Mouse (Mus musculus): ENCODE results near the gene Adamtsl4. TPM values are rescaled to one million over a fixed set of nuclear protein-coding genes. Genes with fewer than 3 reads are reported as not detected.

The Adamtsl4 gene
- polyA plus RNA-seq, 1 experiment: 7.9 TPM

- DNase-seq (ENCODE audit: low read depth in 1 of 2, low spot score in 2 of 2): no peak
- H3K4me3 ChIP-seq (ENCODE audit: extremely low read depth, insufficient read depth, insufficient read length): no peak overlapping the region
- no peak overlapping the region for H3K27ac ChIP-seq (ENCODE audit: insufficient read depth, low read length)
- TF ChIP-seq CTCF (IDR thresholded peaks at IDR 0.05; ENCODE audit: extremely low read depth, insufficient read depth, insufficient read length, insufficient replicate concordance) (no peak), POLR2A (IDR thresholded peaks at IDR 0.05; ENCODE audit: low read depth, low read length) (no peak)
- WGBS: 81% methylated on average over 10 of the region's 10 CpGs
- H3K4me1 ChIP-seq (ENCODE audit: control insufficient read depth, insufficient read depth, insufficient read length): no peaks in the 10 kb centered on the region; the same call in 1 of the 2 replicates
- no peaks in the 10 kb centered on the region for H3K36me3 ChIP-seq (ENCODE audit: control insufficient read depth, insufficient read depth, low read length)
- no peaks in the 10 kb centered on the region; the same call in 1 of the 2 replicates for H3K27me3 ChIP-seq (ENCODE audit: control insufficient read depth, insufficient read depth, low read length)
These were observed 1.1 kb downstream of the Adamtsl4 start for GRCm38 (mm10) chr3:95686492-95687167.

GRCm38 (mm10) chr3:95685701-95686100, 2.0 kb downstream of the Adamtsl4 start:
- Histone ChIP-seq H3K27me3 (ENCODE audit: control insufficient read depth, insufficient read depth, low read length) (no peaks in the 10 kb centered on the region; the same call in 1 of the 2 replicates), H3K4me3 (ENCODE audit: extremely low read depth, insufficient read depth, insufficient read length) (no peak overlapping the region), H3K36me3 (ENCODE audit: control insufficient read depth, insufficient read depth, low read length) (no peaks in the 10 kb centered on the region), H3K27ac (ENCODE audit: insufficient read depth, low read length) (no peak overlapping the region), H3K4me1 (ENCODE audit: control insufficient read depth, insufficient read depth, insufficient read length) (no peaks in the 10 kb centered on the region; the same call in 1 of the 2 replicates)
- 88% methylated on average over 2 of the region's 2 CpGs for WGBS
- no peak for DNase-seq (ENCODE audit: low read depth in 1 of 2, low spot score in 2 of 2)
- TF ChIP-seq POLR2A (IDR thresholded peaks at IDR 0.05; ENCODE audit: low read depth, low read length) (no peak), CTCF (IDR thresholded peaks at IDR 0.05; ENCODE audit: extremely low read depth, insufficient read depth, insufficient read length, insufficient replicate concordance) (no peak)

GRCm38 (mm10) chr3:95685301-95685700, 2.4 kb downstream of the Adamtsl4 start:
- Histone ChIP-seq H3K36me3 (ENCODE audit: control insufficient read depth, insufficient read depth, low read length) (no peaks in the 10 kb centered on the region), H3K27ac (ENCODE audit: insufficient read depth, low read length) (no peak overlapping the region), H3K27me3 (ENCODE audit: control insufficient read depth, insufficient read depth, low read length) (no peaks in the 10 kb centered on the region; the same call in 1 of the 2 replicates), H3K4me3 (ENCODE audit: extremely low read depth, insufficient read depth, insufficient read length) (no peak overlapping the region), H3K4me1 (ENCODE audit: control insufficient read depth, insufficient read depth, insufficient read length) (no peaks in the 10 kb centered on the region; the same call in 1 of the 2 replicates)
- WGBS: 92% methylated on average over 4 of the region's 4 CpGs
- TF ChIP-seq POLR2A (IDR thresholded peaks at IDR 0.05; ENCODE audit: low read depth, low read length) (no peak), CTCF (IDR thresholded peaks at IDR 0.05; ENCODE audit: extremely low read depth, insufficient read depth, insufficient read length, insufficient replicate concordance) (no peak)
- no peak for DNase-seq (ENCODE audit: low read depth in 1 of 2, low spot score in 2 of 2)

- no peak overlapping the region for H3K4me3 ChIP-seq (ENCODE audit: extremely low read depth, insufficient read depth, insufficient read length)
- H3K4me1 ChIP-seq (ENCODE audit: control insufficient read depth, insufficient read depth, insufficient read length): no peaks in the 10 kb centered on the region; the same call in 1 of the 2 replicates
- WGBS: 40% methylated on average over 6 of the region's 8 CpGs
- no peaks in the 10 kb centered on the region for H3K36me3 ChIP-seq (ENCODE audit: control insufficient read depth, insufficient read depth, low read length)
- H3K27ac ChIP-seq (ENCODE audit: insufficient read depth, low read length): no peak overlapping the region
- no peaks in the 10 kb centered on the region; the same call in 1 of the 2 replicates for H3K27me3 ChIP-seq (ENCODE audit: control insufficient read depth, insufficient read depth, low read length)
- DNase-seq (ENCODE audit: low read depth in 1 of 2, low spot score in 2 of 2): no peak
- TF ChIP-seq CTCF (IDR thresholded peaks at IDR 0.05; ENCODE audit: extremely low read depth, insufficient read depth, insufficient read length, insufficient replicate concordance) (no peak), POLR2A (IDR thresholded peaks at IDR 0.05; ENCODE audit: low read depth, low read length) (no peak)
These were observed 2.9 kb downstream of the Adamtsl4 start for GRCm38 (mm10) chr3:95684846-95685245.

GRCm38 (mm10) chr3:95682878-95683277, 4.8 kb downstream of the Adamtsl4 start:
- Histone ChIP-seq H3K27me3 (ENCODE audit: control insufficient read depth, insufficient read depth, low read length) (no peaks in the 10 kb centered on the region; the same call in 1 of the 2 replicates), H3K4me3 (ENCODE audit: extremely low read depth, insufficient read depth, insufficient read length) (no peak overlapping the region), H3K36me3 (ENCODE audit: control insufficient read depth, insufficient read depth, low read length) (no peaks in the 10 kb centered on the region), H3K27ac (ENCODE audit: insufficient read depth, low read length) (no peak overlapping the region), H3K4me1 (ENCODE audit: control insufficient read depth, insufficient read depth, insufficient read length) (no peaks in the 10 kb centered on the region; the same call in 1 of the 2 replicates)
- 85% methylated on average over 5 of the region's 5 CpGs for WGBS
- no peak for TF ChIP-seq POLR2A (IDR thresholded peaks at IDR 0.05; ENCODE audit: low read depth, low read length)
- TF ChIP-seq CTCF (IDR thresholded peaks at IDR 0.05; ENCODE audit: extremely low read depth, insufficient read depth, insufficient read length, insufficient replicate concordance): no peak
- DNase-seq (ENCODE audit: low read depth in 1 of 2, low spot score in 2 of 2): no peak

- DNase-seq (ENCODE audit: low read depth in 1 of 2, low spot score in 2 of 2): no peak
- TF ChIP-seq POLR2A (IDR thresholded peaks at IDR 0.05; ENCODE audit: low read depth, low read length) (no peak), CTCF (IDR thresholded peaks at IDR 0.05; ENCODE audit: extremely low read depth, insufficient read depth, insufficient read length, insufficient replicate concordance) (no peak)
These were observed 6.4 kb downstream of the Adamtsl4 start for GRCm38 (mm10) chr3:95681365-95681764.

GRCm38 (mm10) chr3:95680673-95681072, 7.0 kb downstream of the Adamtsl4 start:
- 90% methylated on average over 6 of the region's 6 CpGs for WGBS
- TF ChIP-seq POLR2A (IDR thresholded peaks at IDR 0.05; ENCODE audit: low read depth, low read length) (no peak), CTCF (IDR thresholded peaks at IDR 0.05; ENCODE audit: extremely low read depth, insufficient read depth, insufficient read length, insufficient replicate concordance) (no peak)
- Histone ChIP-seq H3K4me1 (ENCODE audit: control insufficient read depth, insufficient read depth, insufficient read length) (peaks cover 9% of the 10 kb centered on the region; the same call in 1 of the 2 replicates), H3K27me3 (ENCODE audit: control insufficient read depth, insufficient read depth, low read length) (no peaks in the 10 kb centered on the region), H3K27ac (ENCODE audit: insufficient read depth, low read length) (no peak overlapping the region), H3K4me3 (ENCODE audit: extremely low read depth, insufficient read depth, insufficient read length) (no peak overlapping the region), H3K36me3 (ENCODE audit: control insufficient read depth, insufficient read depth, low read length) (no peaks in the 10 kb centered on the region)
- no peak for DNase-seq (ENCODE audit: low read depth in 1 of 2, low spot score in 2 of 2)

More at GRCm38 (mm10) chr3:95681365-95681764, 6.4 kb downstream of the Adamtsl4 start:
- Histone ChIP-seq H3K36me3 (ENCODE audit: control insufficient read depth, insufficient read depth, low read length) (no peaks in the 10 kb centered on the region), H3K27me3 (ENCODE audit: control insufficient read depth, insufficient read depth, low read length) (no peaks in the 10 kb centered on the region), H3K4me3 (ENCODE audit: extremely low read depth, insufficient read depth, insufficient read length) (peak overlapping the region; percentile 17; the same call in 1 of the 2 replicates), H3K4me1 (ENCODE audit: control insufficient read depth, insufficient read depth, insufficient read length) (peaks cover 3% of the 10 kb centered on the region; the same call in 1 of the 2 replicates), H3K27ac (ENCODE audit: insufficient read depth, low read length) (peak overlapping the region; percentile 62)
- 45% methylated on average over 11 of the region's 11 CpGs for WGBS

Data from spleen, adult 2 months (tissue).